Mouse (Mus musculus) limb, embryonic 12.5 days (tissue): ENCODE results near the gene Hmgcs2. TPM values are rescaled to one million over a fixed set of nuclear protein-coding genes. Genes with fewer than 3 reads are reported as not detected.

Experiments used
- ATAC-seq: fragments of 200-750 bp; cut with Nextera tagmentation; 2 replicates; pipeline ENCODE4 v1.8.0; 2017; ENCODE audit warnings: low read depth, moderate TSS enrichment; ENCODE audit not compliant: insufficient number of reproducible peaks, insufficient read depth, low FRiP score, low TSS enrichment
- H3K27ac ChIP-seq: fragments of 300-500 bp; sonication (generic); 2 replicates; pipeline ENCODE4 v1.5.1; 2016; ENCODE audit warnings: mild to moderate bottlenecking, moderate library complexity
- H3K27me3 ChIP-seq: fragments of 300-500 bp; sonication (generic); 2 replicates; pipeline ENCODE4 v1.6.1; 2016; ENCODE audit warnings: mild to moderate bottlenecking, moderate library complexity
- H3K36me3 ChIP-seq: fragments of 300-500 bp; sonication (generic); 2 replicates; pipeline ENCODE4 v1.6.1; 2016; ENCODE audit warnings: mild to moderate bottlenecking, moderate library complexity
- H3K4me1 ChIP-seq: fragments of 300-500 bp; sonication (generic); replicated peaks from 2 replicates; pipeline ENCODE4 v1.6.1; 2016
- H3K4me2 ChIP-seq: fragments of 300-500 bp; sonication (generic); 2 replicates; pipeline ENCODE4 v1.6.1; 2016; ENCODE audit warnings: mild to moderate bottlenecking, moderate library complexity
- H3K4me3 ChIP-seq: fragments of 300-500 bp; sonication (generic); replicated peaks from 2 replicates; pipeline ENCODE4 v1.5.1; 2016; ENCODE audit warnings: mild to moderate bottlenecking
- H3K9ac ChIP-seq: fragments of 300-500 bp; sonication (generic); replicated peaks from 2 replicates; pipeline ENCODE4 v1.6.1; 2016; ENCODE audit warnings: mild to moderate bottlenecking, moderate library complexity
- H3K9me3 ChIP-seq: fragments of 300-500 bp; sonication (generic); 2 replicates; pipeline ENCODE4 v1.6.1; 2016; ENCODE audit warnings: mild to moderate bottlenecking, moderate library complexity
- WGBS: fragments of 180-500 bp; shearing (Covaris S2); methylation state at CpG from one replicate; pipeline ENCODE4 v1.1.7; 2016; 5-methylcytosine and 5-hydroxymethylcytosine counted together
- polyA plus RNA-seq: library from polyadenylated mRNA; unstranded; fragments of >200 nt; fragmentation: Nextera tagmentation; extraction: Ambion mirVana; gene quantifications from 2 replicates; pipeline ENCODE4 v1.2.1, GENCODE M21; 2016

Gene Hmgcs2
- polyA plus RNA-seq, 1 experiment from 2014 or later: 2.9 TPM

- Histone ChIP-seq H3K4me3 (no peak overlapping the region), H3K27ac (no peak overlapping the region), H3K27me3 (no peaks in the 10 kb centered on the region), H3K9ac (no peak overlapping the region), H3K36me3 (no peaks in the 10 kb centered on the region), H3K4me2 (no peak overlapping the region), H3K9me3 (peaks cover 16% of the 10 kb centered on the region; the same call in 1 of the 2 replicates), H3K4me1 (peaks cover 6% of the 10 kb centered on the region; the same call in 1 of the 2 replicates)
- ATAC-seq: no peak
- 75% methylated on average over 11 of the region's 11 CpGs for WGBS
Measured at GRCm38 (mm10) chr3:98249833-98250448, 30.3 kb upstream of the Hmgcs2 start.

- H3K36me3 ChIP-seq: no peaks in the 10 kb centered on the region
- no peak overlapping the region for H3K27ac ChIP-seq
- no peak overlapping the region for H3K4me3 ChIP-seq
- peaks cover 16% of the 10 kb centered on the region; the same call in 1 of the 2 replicates for H3K9me3 ChIP-seq
- H3K9ac ChIP-seq: no peak overlapping the region
- no peak overlapping the region for H3K4me2 ChIP-seq
- H3K4me1 ChIP-seq: no peaks in the 10 kb centered on the region
- 93% methylated on average over 2 of the region's 3 CpGs for WGBS
- no peak for ATAC-seq
- H3K27me3 ChIP-seq: no peaks in the 10 kb centered on the region
Measured at GRCm38 (mm10) chr3:98254059-98254458, 26.2 kb upstream of the Hmgcs2 start.

- Histone ChIP-seq H3K9ac (no peak overlapping the region), H3K4me2 (no peak overlapping the region), H3K27ac (no peak overlapping the region), H3K4me1 (no peaks in the 10 kb centered on the region), H3K36me3 (no peaks in the 10 kb centered on the region), H3K9me3 (peaks cover 16% of the 10 kb centered on the region; the same call in 1 of the 2 replicates), H3K27me3 (no peaks in the 10 kb centered on the region), H3K4me3 (no peak overlapping the region)
- ATAC-seq: no peak
- 83% methylated on average over 8 of the region's 8 CpGs for WGBS
Measured at GRCm38 (mm10) chr3:98254656-98255583, 25.3 kb upstream of the Hmgcs2 start.

GRCm38 (mm10) chr3:98258723-98259122, 21.5 kb upstream of the Hmgcs2 start:
- H3K27ac ChIP-seq: no peak overlapping the region
- WGBS: 78% methylated on average over 4 of the region's 4 CpGs
- ATAC-seq: no peak

GRCm38 (mm10) chr3:98259271-98259751, 20.9 kb upstream of the Hmgcs2 start:
- no peak overlapping the region for H3K27ac ChIP-seq
- no peak overlapping the region for H3K9ac ChIP-seq
- no peak overlapping the region for H3K4me2 ChIP-seq
- no peaks in the 10 kb centered on the region for H3K36me3 ChIP-seq
- ATAC-seq: no peak
- no peaks in the 10 kb centered on the region for H3K27me3 ChIP-seq
- no peak overlapping the region for H3K4me3 ChIP-seq
- 68% methylated on average over 5 of the region's 5 CpGs for WGBS
- H3K4me1 ChIP-seq: no peaks in the 10 kb centered on the region
- no peaks in the 10 kb centered on the region for H3K9me3 ChIP-seq

More at GRCm38 (mm10) chr3:98258723-98259122, 21.5 kb upstream of the Hmgcs2 start:
- H3K9ac ChIP-seq: no peak overlapping the region
- H3K36me3 ChIP-seq: no peaks in the 10 kb centered on the region
- no peak overlapping the region for H3K4me3 ChIP-seq
- H3K9me3 ChIP-seq: peaks cover 5% of the 10 kb centered on the region; the same call in 1 of the 2 replicates
- H3K4me2 ChIP-seq: no peak overlapping the region
- H3K4me1 ChIP-seq: no peaks in the 10 kb centered on the region
- H3K27me3 ChIP-seq: no peaks in the 10 kb centered on the region

GRCm38 (mm10) chr3:98260534-98260933, 19.7 kb upstream of the Hmgcs2 start:
- no peak overlapping the region for H3K4me3 ChIP-seq
- no peak overlapping the region for H3K9ac ChIP-seq
- ATAC-seq: no peak
- no peak overlapping the region for H3K4me2 ChIP-seq
- H3K4me1 ChIP-seq: no peaks in the 10 kb centered on the region
- WGBS: 91% methylated on average over 3 of the region's 3 CpGs
- H3K36me3 ChIP-seq: no peaks in the 10 kb centered on the region
- no peaks in the 10 kb centered on the region for H3K27me3 ChIP-seq
- no peak overlapping the region for H3K27ac ChIP-seq
- H3K9me3 ChIP-seq: no peaks in the 10 kb centered on the region

- H3K36me3 ChIP-seq: no peaks in the 10 kb centered on the region
- H3K4me1 ChIP-seq: no peaks in the 10 kb centered on the region
- no peak overlapping the region for H3K27ac ChIP-seq
- H3K9me3 ChIP-seq: no peaks in the 10 kb centered on the region
- no peak overlapping the region for H3K9ac ChIP-seq
- no peak overlapping the region for H3K4me3 ChIP-seq
- H3K4me2 ChIP-seq: no peak overlapping the region
- no peaks in the 10 kb centered on the region for H3K27me3 ChIP-seq
- WGBS: 87% methylated on average over 4 of the region's 4 CpGs
- no peak for ATAC-seq
Measured at GRCm38 (mm10) chr3:98261415-98261814, 18.8 kb upstream of the Hmgcs2 start.

GRCm38 (mm10) chr3:98262133-98262532, 18.1 kb upstream of the Hmgcs2 start:
- no peak overlapping the region for H3K27ac ChIP-seq
- ATAC-seq: no peak
- H3K4me2 ChIP-seq: no peak overlapping the region
- WGBS: 96% methylated on average over 2 of the region's 2 CpGs
- H3K9me3 ChIP-seq: no peaks in the 10 kb centered on the region
- no peak overlapping the region for H3K9ac ChIP-seq
- no peak overlapping the region for H3K4me3 ChIP-seq
- H3K27me3 ChIP-seq: no peaks in the 10 kb centered on the region
- H3K4me1 ChIP-seq: 0 out of 2 replicates have a peak, but pooled peaks cover 2% of the 10 kb centered on the region
- H3K36me3 ChIP-seq: no peaks in the 10 kb centered on the region

GRCm38 (mm10) chr3:98267249-98267651, 13.0 kb upstream of the Hmgcs2 start:
- WGBS: 34% methylated on average over 6 of the region's 6 CpGs
- no peak overlapping the region for H3K27ac ChIP-seq
- H3K4me2 ChIP-seq: no peak overlapping the region
- no peak overlapping the region for H3K9ac ChIP-seq
- ATAC-seq: no peak
- peaks cover 7% of the 10 kb centered on the region; the same call in 1 of the 2 replicates for H3K4me1 ChIP-seq
- H3K36me3 ChIP-seq: no peaks in the 10 kb centered on the region
- H3K9me3 ChIP-seq: peaks cover 7% of the 10 kb centered on the region; the same call in 1 of the 2 replicates
- H3K27me3 ChIP-seq: no peaks in the 10 kb centered on the region
- no peak overlapping the region for H3K4me3 ChIP-seq

- Histone ChIP-seq H3K27me3 (no peaks in the 10 kb centered on the region), H3K27ac (no peak overlapping the region), H3K4me3 (no peak overlapping the region), H3K4me2 (no peak overlapping the region), H3K9me3 (peaks cover 7% of the 10 kb centered on the region; the same call in 1 of the 2 replicates), H3K36me3 (no peaks in the 10 kb centered on the region), H3K9ac (no peak overlapping the region), H3K4me1 (peaks cover 13% of the 10 kb centered on the region)
- no peak for ATAC-seq
- 64% methylated on average over 11 of the region's 11 CpGs for WGBS
Measured at GRCm38 (mm10) chr3:98273623-98274398, 6.4 kb upstream of the Hmgcs2 start.

GRCm38 (mm10) chr3:98279682-98280081, 553 bp upstream of the Hmgcs2 start:
- whole genome bisulfite sequencing: 42% methylated on average over 4 of the region's 4 CpGs
- ATAC-seq: no peak
- no peaks in the 10 kb centered on the region for H3K36me3 ChIP-seq
- H3K4me1 ChIP-seq: peaks cover 20% of the 10 kb centered on the region
- no peaks in the 10 kb centered on the region for H3K9me3 ChIP-seq
- no peak overlapping the region for H3K9ac ChIP-seq
- H3K4me3 ChIP-seq: no peak overlapping the region
- no peak overlapping the region for H3K4me2 ChIP-seq
- no peaks in the 10 kb centered on the region; the same call in 1 of the 2 replicates for H3K27me3 ChIP-seq
- H3K27ac ChIP-seq: no peak overlapping the region
